Mouse (Mus musculus) CH12.LX (cell line): ENCODE results near the gene Sult1c2.
"Not testable (repeated sequence)": the region's sequence is repeated elsewhere in the genome, so short reads cannot be mapped to it uniquely, and the experiment has no call there.

ENCODE experiments used
- CTCF ChIP-seq, 2 experiments: IDR thresholded peaks in 1 of 2; conservative IDR thresholded peaks in 1 of 2; 2 replicates each; pipeline ENCODE4 v1.5.1; 2011 to 2012; ENCODE audit warnings: low read depth in 2 of 2, low read length in 2 of 2, improper control_type of control experiment in 1 of 2, inconsistent platforms in 1 of 2, mild to moderate bottlenecking in 1 of 2, moderate library complexity in 1 of 2
- HCFC1 ChIP-seq: IDR thresholded peaks from 2 replicates; pipeline ENCODE4 v1.6.1; 2012; ENCODE audit warnings: low read depth, mild to moderate bottlenecking, inconsistent platforms, low read length, improper control_type of control experiment
- MAFK ChIP-seq: IDR thresholded peaks from 2 replicates; pipeline ENCODE4 v1.6.1; 2011; ENCODE audit warnings: low read length, improper control_type of control experiment; ENCODE audit not compliant: insufficient replicate concordance
- NELFE ChIP-seq: IDR thresholded peaks from 2 replicates; pipeline ENCODE4 v1.6.1; 2011; ENCODE audit warnings: low read depth, low read length, improper control_type of control experiment
- POLR2A ChIP-seq: IDR thresholded peaks from 2 replicates; pipeline ENCODE4 v1.6.1; 2011; ENCODE audit warnings: low read depth, mild to moderate bottlenecking, improper control_type of control experiment, low read length
- SMC3 ChIP-seq: IDR thresholded peaks from 2 replicates; pipeline ENCODE4 v1.6.1; 2011; ENCODE audit warnings: low read depth, low read length, improper control_type of control experiment
- ZMIZ1 ChIP-seq: IDR thresholded peaks from 2 replicates; pipeline ENCODE4 v1.6.1; 2012; ENCODE audit warnings: low read depth, mild to moderate bottlenecking, inconsistent platforms, low read length, improper control_type of control experiment

- TF ChIP-seq CTCF (conservative IDR thresholded peaks at IDR 0.05 in 1 of 2, IDR thresholded peaks at IDR 0.05 in 1 of 2; ENCODE audit: low read depth in 2 of 2, low read length in 2 of 2); SMC3; ZMIZ1; MAFK; NELFE; HCFC1; POLR2A: not testable (repeated sequence)
Observed at GRCm38 (mm10) chr17:53879006-53879675, 33.0 kb upstream of the Sult1c2 start.
